Comparison of ENCODE assay signal across 35 mouse cellular contexts in genomic region chr10:79590702-79591101, GRCm38 (mm10). TPM values are rescaled to one million over a fixed set of nuclear protein-coding genes. Genes with fewer than 3 reads are reported as not detected.
"Had no signal": no experiment of that assay in that cellular context is flagged by ENCODE, and none has a peak within 500 bp of the region (broad histone marks: within the 10 kb centered on the region; RNA-seq: fewer than 3 reads in every experiment).

No protein-coding gene starts in this region.

- H3K4me3 ChIP-seq: gastrocnemius, adult 2 months; heart, adult 2 months; heart, embryonic 13.5 days; heart, embryonic 15.5 days; hindbrain, embryonic 13.5 days; hindbrain, embryonic 15.5 days; kidney, embryonic 15.5 days; limb, embryonic 13.5 days; limb, embryonic 15.5 days; liver, embryonic 12.5 days had no signal

- DNase-seq: gastrocnemius, adult 2 months; gastrocnemius, postnatal 10 days; gastrocnemius, postnatal 25 days; heart, adult 11 months; heart, adult 2 months; heart, postnatal 14 days; heart, postnatal 36 days; layer of hippocampus, adult 9-11 months; layer of hippocampus, postnatal 36 days; left cerebral cortex, postnatal 4 days had no signal

- ATAC-seq: hindbrain, postnatal 0 days; intestine, embryonic 16.5 days; liver, embryonic 12.5 days had no signal

- H3K9me3 ChIP-seq: heart, embryonic 13.5 days; heart, embryonic 15.5 days; hindbrain, embryonic 13.5 days; hindbrain, embryonic 15.5 days; kidney, embryonic 15.5 days; limb, embryonic 13.5 days; limb, embryonic 15.5 days; liver, embryonic 12.5 days had no signal

- H3K27ac ChIP-seq: gastrocnemius, adult 2 months; heart, adult 2 months; heart, embryonic 13.5 days; heart, embryonic 15.5 days; hindbrain, embryonic 13.5 days; hindbrain, embryonic 15.5 days; hindbrain, postnatal 0 days; kidney, embryonic 15.5 days; kidney, postnatal 0 days; limb, embryonic 13.5 days; limb, embryonic 15.5 days; liver, embryonic 12.5 days; liver, embryonic 14.5 days had no signal

- H3K36me3 ChIP-seq: heart, embryonic 13.5 days; heart, embryonic 15.5 days; hindbrain, embryonic 13.5 days; hindbrain, embryonic 15.5 days; kidney, embryonic 15.5 days; limb, embryonic 13.5 days; limb, embryonic 15.5 days; liver, embryonic 12.5 days had no signal

- H3K4me1 ChIP-seq: heart, embryonic 13.5 days; heart, embryonic 15.5 days; hindbrain, embryonic 13.5 days; kidney, embryonic 15.5 days; limb, embryonic 13.5 days had no signal

RNA-seq across cellular contexts. Expression of gene Theg, which starts 3.6 kb away (rescaled TPM):
- total RNA-seq: gastrocnemius, adult 2 months; gastrocnemius, postnatal 10 days; gastrocnemius, postnatal 25 days; gastrocnemius, postnatal 4 days; heart, adult 2 months; heart, postnatal 14 days; heart, postnatal 36 days; hematopoietic stem cell, adult 5-6 weeks; hindbrain, postnatal 0 days; layer of hippocampus, postnatal 14 days; left cerebral cortex, postnatal 10 days; left cerebral cortex, postnatal 25 days; left cerebral cortex, postnatal 4 days; liver, adult 2 months had no signal
- polyA plus RNA-seq: heart, embryonic 11.5 days; heart, embryonic 13.5 days; heart, embryonic 15.5 days; heart, postnatal 0 days; hindbrain, embryonic 11.5 days; hindbrain, embryonic 13.5 days; hindbrain, embryonic 15.5 days; hindbrain, postnatal 0 days; intestine, embryonic 14.5 days; intestine, embryonic 16.5 days; kidney, adult 2 months; kidney, embryonic 15.5 days; kidney, postnatal 0 days; large intestine, adult 2 months; limb, embryonic 11.5 days; limb, embryonic 13.5 days; limb, embryonic 15.5 days; liver, adult 2 months; liver, embryonic 12.5 days; liver, embryonic 14.5 days had no signal

RNA-seq across cellular contexts. Expression of gene C2cd4c, which starts 23.1 kb away (rescaled TPM):
- total RNA-seq: gastrocnemius, postnatal 25 days; heart, postnatal 14 days; liver, adult 2 months had no signal
- polyA plus RNA-seq: heart, embryonic 11.5 days; heart, embryonic 13.5 days; heart, embryonic 15.5 days; heart, postnatal 0 days; kidney, embryonic 15.5 days; limb, embryonic 11.5 days; limb, embryonic 15.5 days; liver, embryonic 12.5 days had no signal

RNA-seq across cellular contexts. Expression of gene Shc2, which starts 47.0 kb away (rescaled TPM):
- total RNA-seq: hematopoietic stem cell, adult 5-6 weeks had no signal

RNA-seq across cellular contexts. Expression of gene Odf3l2, which starts 54.8 kb away (rescaled TPM):
- total RNA-seq: gastrocnemius, postnatal 4 days; heart, adult 2 months; heart, postnatal 14 days; heart, postnatal 36 days; hematopoietic stem cell, adult 5-6 weeks; liver, adult 2 months had no signal
- polyA plus RNA-seq: heart, adult 2 months; heart, embryonic 11.5 days; heart, embryonic 13.5 days; heart, embryonic 15.5 days; heart, postnatal 0 days; hindbrain, embryonic 11.5 days; hindbrain, embryonic 13.5 days; intestine, embryonic 14.5 days; intestine, embryonic 16.5 days; kidney, embryonic 15.5 days; kidney, postnatal 0 days; limb, embryonic 11.5 days; limb, embryonic 13.5 days; liver, adult 2 months; liver, embryonic 12.5 days; liver, embryonic 14.5 days had no signal
